Mouse (Mus musculus) heart, adult 2 months (tissue): ENCODE results near the gene Gm17651.

Source experiments
- CTCF ChIP-seq: fragments of 200-600 bp; IDR thresholded peaks from 2 replicates; pipeline ENCODE4 v1.8.1; 2022; ENCODE audit warnings: antibody characterized with exemption, mild to moderate bottlenecking, moderate library complexity
- EP300 ChIP-seq: fragments of 200-500 bp; IDR thresholded peaks from 2 replicates; pipeline ENCODE4 v1.6.1; 2011; ENCODE audit warnings: low read depth, low read length, control low read depth; ENCODE audit not compliant: insufficient read depth
- POLR2A ChIP-seq: fragments of 200-500 bp; IDR thresholded peaks from 2 replicates; pipeline ENCODE4 v1.6.1; 2011; ENCODE audit warnings: mild to moderate bottlenecking, low read depth, low read length, control low read depth; ENCODE audit not compliant: insufficient read depth

DNA sequence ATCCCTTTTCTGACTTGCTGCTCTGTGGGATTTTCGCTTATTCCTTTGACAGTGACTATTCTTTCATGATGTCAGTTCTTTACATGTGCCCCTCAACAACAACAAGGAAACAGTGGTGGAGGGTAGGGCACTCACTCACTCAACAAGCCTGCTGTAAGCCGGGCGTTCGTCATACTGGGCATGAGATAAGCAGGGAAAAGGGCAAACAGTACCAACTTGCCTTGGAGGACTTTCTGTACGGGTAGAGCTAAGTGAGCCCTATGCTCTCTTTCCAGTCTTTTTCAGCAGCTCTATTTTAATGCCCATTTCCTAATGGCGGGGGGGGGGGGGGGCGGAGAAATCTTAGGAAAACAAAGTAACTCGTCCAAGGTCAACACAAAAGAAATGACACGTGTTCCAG is 32.5 kb downstream of the Gm17651 start:
- TF ChIP-seq CTCF (no peak), POLR2A (no peak), EP300 (no peak)
